Mouse (Mus musculus) ES-Bruce4 (cell line): Measurements from ENCODE around the gene Sh3gl3. TPM values are rescaled to one million over a fixed set of nuclear protein-coding genes. Genes with fewer than 3 reads are reported as not detected.

Experiments
- H3K27ac ChIP-seq: 2 replicates; pipeline ENCODE4 v1.5.1; 2012; ENCODE audit warnings: low read length, inconsistent platforms; ENCODE audit not compliant: insufficient read depth
- H3K27me3 ChIP-seq: 2 replicates; pipeline ENCODE4 v1.6.1; 2012; ENCODE audit warnings: mild to moderate bottlenecking, low read length, inconsistent platforms; ENCODE audit not compliant: control insufficient read depth, poor library complexity, insufficient read depth, severe bottlenecking
- H3K36me3 ChIP-seq: 2 replicates; pipeline ENCODE4 v1.6.1; 2012; ENCODE audit warnings: inconsistent platforms, mild to moderate bottlenecking, low read length, moderate library complexity; ENCODE audit not compliant: control insufficient read depth, poor library complexity, insufficient read depth, severe bottlenecking
- H3K4me1 ChIP-seq: one replicate; pipeline ENCODE4 v1.8.1; 2011; ENCODE audit warnings: low read length; ENCODE audit not compliant: control insufficient read depth, insufficient read depth
- H3K4me3 ChIP-seq: 2 replicates; pipeline ENCODE4 v1.5.1; 2011; ENCODE audit warnings: low read depth, mild to moderate bottlenecking, low read length
- H3K9ac ChIP-seq: 2 replicates; pipeline ENCODE4 v1.6.1; 2012; ENCODE audit warnings: low read depth, mild to moderate bottlenecking, inconsistent platforms; ENCODE audit not compliant: poor library complexity, severe bottlenecking
- H3K9me3 ChIP-seq: replicated peaks from 2 replicates; pipeline ENCODE4 v1.6.1; 2012; ENCODE audit warnings: mild to moderate bottlenecking, low read length, inconsistent platforms; ENCODE audit not compliant: control insufficient read depth, poor library complexity, insufficient read depth, severe bottlenecking
- CTCF ChIP-seq: IDR thresholded peaks from one replicate; pipeline ENCODE4 v1.8.1; 2011; ENCODE audit warnings: low read depth, low read length
- EP300 ChIP-seq: IDR thresholded peaks from 2 replicates; pipeline ENCODE4 v1.6.1; 2011; ENCODE audit warnings: low read depth, low read length; ENCODE audit not compliant: insufficient read depth
- POLR2A ChIP-seq: IDR thresholded peaks from one replicate; pipeline ENCODE4 v1.8.1; 2011; ENCODE audit warnings: low read length; ENCODE audit not compliant: insufficient read depth
- polyA plus RNA-seq: library from polyadenylated mRNA; stranded (reverse); fragments of >200 nt; gene quantifications from 2 replicates; pipeline ENCODE4 v1.2.4, GENCODE M21; 2011; ENCODE audit warnings: low read depth; ENCODE audit not compliant: missing spikeins, insufficient read depth, insufficient read length

The Sh3gl3 gene
- polyA plus RNA-seq, 1 experiment: 20.9 TPM

GRCm38 (mm10) chr7:82318515-82318914 is 144.9 kb downstream of the Sh3gl3 start:
- H3K9me3 ChIP-seq: no peaks in the 10 kb centered on the region
- no peak overlapping the region for H3K27ac ChIP-seq
- no peak overlapping the region for H3K9ac ChIP-seq
- H3K36me3 ChIP-seq: no peaks in the 10 kb centered on the region
- H3K27me3 ChIP-seq: no peaks in the 10 kb centered on the region; the same call in 1 of the 2 replicates
- TF ChIP-seq EP300: no peak
- no peaks in the 10 kb centered on the region for H3K4me1 ChIP-seq
- H3K4me3 ChIP-seq: no peak overlapping the region

GRCm38 (mm10) chr7:82326616-82327015 is 153.0 kb downstream of the Sh3gl3 start:
- no peak for TF ChIP-seq POLR2A
- no peak for TF ChIP-seq EP300
- no peak for TF ChIP-seq CTCF
- no peaks in the 10 kb centered on the region; the same call in 1 of the 2 replicates for H3K27me3 ChIP-seq
- no peak overlapping the region for H3K4me3 ChIP-seq
- no peaks in the 10 kb centered on the region for H3K9me3 ChIP-seq
- H3K9ac ChIP-seq: no peak overlapping the region
- H3K4me1 ChIP-seq: no peaks in the 10 kb centered on the region
- no peak overlapping the region for H3K27ac ChIP-seq
- H3K36me3 ChIP-seq: no peaks in the 10 kb centered on the region

DNA sequence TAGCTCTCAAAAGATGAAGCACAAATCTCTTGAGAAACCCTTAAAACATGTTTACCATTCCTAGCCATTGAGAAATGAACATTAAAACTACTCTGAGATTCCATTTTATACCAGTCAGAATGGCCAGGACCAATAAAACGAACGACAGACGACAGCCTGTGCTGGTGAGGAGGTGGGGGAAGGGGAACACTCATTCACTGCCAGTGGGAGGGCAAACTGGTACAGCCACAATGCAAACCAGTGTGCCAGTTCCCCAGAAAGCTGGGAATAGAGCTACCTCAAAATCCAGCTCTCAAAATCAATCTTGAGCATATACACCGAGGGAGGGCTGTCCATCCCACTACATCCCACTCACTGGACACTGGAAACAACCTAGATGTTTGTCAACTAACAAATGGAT is 153.6 kb downstream of the Sh3gl3 start:
- H3K27me3 ChIP-seq: no peaks in the 10 kb centered on the region; the same call in 1 of the 2 replicates
- H3K4me1 ChIP-seq: no peaks in the 10 kb centered on the region
- no peak overlapping the region for H3K4me3 ChIP-seq
- TF ChIP-seq EP300 (no peak), CTCF (no peak), POLR2A (no peak)
- no peak overlapping the region for H3K9ac ChIP-seq
- H3K27ac ChIP-seq: no peak overlapping the region
- no peaks in the 10 kb centered on the region for H3K9me3 ChIP-seq
- H3K36me3 ChIP-seq: no peaks in the 10 kb centered on the region

DNA sequence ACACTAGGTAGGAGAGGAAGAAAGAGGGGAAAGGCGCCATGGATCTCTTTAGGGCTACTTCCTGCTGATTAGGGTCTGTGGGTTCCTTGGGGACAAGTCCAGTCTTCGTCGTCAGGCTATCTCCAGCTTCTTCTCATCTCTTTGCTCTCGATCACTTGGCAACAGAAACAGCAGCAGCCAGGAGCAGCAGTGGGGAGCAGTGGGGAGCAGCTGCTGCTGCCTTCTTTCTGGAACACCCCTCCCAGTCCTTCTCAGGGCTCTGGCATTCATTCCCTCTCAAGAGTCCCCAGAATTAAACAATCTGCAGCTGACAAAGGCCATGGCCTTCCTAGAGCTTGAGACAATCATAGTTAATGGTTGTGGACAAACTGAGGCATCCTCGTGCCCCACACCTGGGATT is 154.2 kb downstream of the Sh3gl3 start:
- TF ChIP-seq POLR2A (no peak), CTCF (no peak), EP300 (no peak)
- Histone ChIP-seq H3K9ac (no peak overlapping the region), H3K27ac (no peak overlapping the region), H3K9me3 (no peaks in the 10 kb centered on the region), H3K27me3 (no peaks in the 10 kb centered on the region; the same call in 1 of the 2 replicates), H3K4me3 (no peak overlapping the region), H3K4me1 (no peaks in the 10 kb centered on the region), H3K36me3 (no peaks in the 10 kb centered on the region)

DNA sequence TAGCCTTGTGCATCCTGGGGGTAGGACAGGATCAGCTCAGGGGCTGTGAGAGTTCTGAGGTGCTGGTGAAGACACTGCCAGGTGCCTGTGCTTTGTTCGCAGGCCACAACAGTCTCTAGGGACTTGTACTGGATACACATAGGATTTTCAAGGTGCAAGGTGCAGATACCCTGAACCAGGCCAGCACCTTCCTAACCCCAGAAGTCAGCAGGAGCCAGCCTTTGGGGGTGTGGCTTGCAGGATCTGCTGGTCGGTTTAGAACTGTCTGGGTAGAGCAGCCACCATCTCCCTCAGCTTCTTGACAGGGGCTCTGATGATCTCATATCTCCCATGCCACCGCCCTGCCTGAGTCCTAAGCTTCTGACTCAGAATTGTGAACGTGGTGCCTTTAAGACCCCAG is 156.2 kb downstream of the Sh3gl3 start:
- Histone ChIP-seq H3K36me3 (no peaks in the 10 kb centered on the region), H3K9ac (no peak overlapping the region), H3K9me3 (no peaks in the 10 kb centered on the region), H3K4me3 (no peak overlapping the region), H3K4me1 (no peaks in the 10 kb centered on the region), H3K27me3 (no peaks in the 10 kb centered on the region; the same call in 1 of the 2 replicates), H3K27ac (no peak overlapping the region)
- TF ChIP-seq EP300 (no peak), CTCF (no peak), POLR2A (no peak)

DNA sequence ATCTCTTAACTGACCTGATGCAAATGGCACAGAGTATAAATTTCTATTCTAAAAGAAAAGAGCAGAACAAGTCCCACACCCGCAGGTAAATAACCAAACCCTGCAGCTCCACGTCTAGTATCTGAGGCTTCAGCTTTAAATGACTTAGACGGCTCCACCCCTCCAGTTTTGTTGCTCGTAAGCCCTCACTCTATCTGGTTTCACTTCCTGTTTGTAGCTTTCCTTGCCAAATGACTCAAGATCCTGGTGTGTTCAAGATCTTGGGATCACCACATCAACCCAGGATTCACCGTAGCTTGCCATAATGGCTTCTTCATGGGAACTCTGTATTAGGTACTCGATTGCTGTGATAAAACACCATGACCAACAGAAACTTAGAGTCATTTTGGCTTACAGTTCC is 157.2 kb downstream of the Sh3gl3 start:
- Histone ChIP-seq H3K27me3 (peaks cover 5% of the 10 kb centered on the region), H3K9me3 (no peaks in the 10 kb centered on the region), H3K4me3 (no peak overlapping the region), H3K4me1 (no peaks in the 10 kb centered on the region), H3K27ac (no peak overlapping the region), H3K36me3 (no peaks in the 10 kb centered on the region), H3K9ac (no peak overlapping the region)
- TF ChIP-seq EP300 (no peak), POLR2A (no peak), CTCF (no peak)

- no peak overlapping the region for H3K4me3 ChIP-seq
- H3K4me1 ChIP-seq: no peaks in the 10 kb centered on the region
- no peaks in the 10 kb centered on the region for H3K36me3 ChIP-seq
- H3K9me3 ChIP-seq: no peaks in the 10 kb centered on the region
- TF ChIP-seq CTCF (no peak), POLR2A (no peak), EP300 (no peak)
- H3K27me3 ChIP-seq: peaks cover 10% of the 10 kb centered on the region
- H3K27ac ChIP-seq: no peak overlapping the region
- no peak overlapping the region for H3K9ac ChIP-seq
These were observed 160.4 kb downstream of the Sh3gl3 start for GRCm38 (mm10) chr7:82334000-82334399.
